Mouse (Mus musculus): Measurements from ENCODE around the gene Eif2b1. TPM values are rescaled to one million over a fixed set of nuclear protein-coding genes. Genes with fewer than 3 reads are reported as not detected.
"Not testable (repeated sequence)": the region's sequence is repeated elsewhere in the genome, so short reads cannot be mapped to it uniquely, and the experiment has no call there.

Eif2b1 gene
- polyA plus RNA-seq, 1 experiment from 2014 or later: 61.7 TPM

- not testable (repeated sequence) for H3K9ac ChIP-seq; H3K4me3 ChIP-seq; H3K27me3 ChIP-seq (replicated peaks); H3K9me3 ChIP-seq (replicated peaks); H3K27ac ChIP-seq (ENCODE audit: poor library complexity, severe bottlenecking); H3K4me2 ChIP-seq; ATAC-seq (ENCODE audit: insufficient number of reproducible peaks, low FRiP score)
- Histone ChIP-seq H3K36me3 (peaks cover 49% of the 10 kb centered on the region), H3K4me1 (replicated peaks) (peaks cover 11% of the 10 kb centered on the region)
- 86% methylated on average over 4 of the region's 4 CpGs for WGBS
Measured at GRCm38 (mm10) chr5:124550737-124551136, 28.2 kb downstream of the Eif2b1 start.

DNA sequence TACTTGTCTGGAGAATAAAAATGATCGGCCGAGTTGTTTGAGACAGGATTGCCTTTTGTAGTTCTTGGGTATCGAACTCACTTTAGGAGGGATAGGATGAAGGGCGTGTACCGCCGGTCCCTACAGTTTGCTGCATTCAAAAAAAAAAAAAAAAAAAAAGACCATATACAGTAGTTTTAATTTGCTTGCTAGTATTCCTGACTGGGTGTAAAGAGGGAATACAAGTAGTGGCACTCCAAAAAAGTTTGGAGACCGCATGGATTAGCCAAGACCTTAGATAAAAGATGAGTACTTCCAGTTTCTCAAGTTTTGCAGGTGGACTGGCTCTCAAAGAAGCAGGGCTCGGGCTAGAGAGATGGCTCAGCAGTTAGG is 37.3 kb downstream of the Eif2b1 start:
- Histone ChIP-seq H3K27me3 (replicated peaks) (no peaks in the 10 kb centered on the region), H3K4me2 (peak overlapping the region; percentile 80), H3K9ac (peak overlapping the region; percentile 94), H3K36me3 (peaks cover 39% of the 10 kb centered on the region), H3K4me3 (peak overlapping the region; percentile 87), H3K9me3 (replicated peaks) (no peaks in the 10 kb centered on the region), H3K4me1 (replicated peaks) (peaks cover 17% of the 10 kb centered on the region), H3K27ac (ENCODE audit: poor library complexity, severe bottlenecking) (no peak overlapping the region)
- ATAC-seq (ENCODE audit: insufficient number of reproducible peaks, low FRiP score): no peak
- 8% methylated on average over 8 of the region's 8 CpGs for WGBS

DNA sequence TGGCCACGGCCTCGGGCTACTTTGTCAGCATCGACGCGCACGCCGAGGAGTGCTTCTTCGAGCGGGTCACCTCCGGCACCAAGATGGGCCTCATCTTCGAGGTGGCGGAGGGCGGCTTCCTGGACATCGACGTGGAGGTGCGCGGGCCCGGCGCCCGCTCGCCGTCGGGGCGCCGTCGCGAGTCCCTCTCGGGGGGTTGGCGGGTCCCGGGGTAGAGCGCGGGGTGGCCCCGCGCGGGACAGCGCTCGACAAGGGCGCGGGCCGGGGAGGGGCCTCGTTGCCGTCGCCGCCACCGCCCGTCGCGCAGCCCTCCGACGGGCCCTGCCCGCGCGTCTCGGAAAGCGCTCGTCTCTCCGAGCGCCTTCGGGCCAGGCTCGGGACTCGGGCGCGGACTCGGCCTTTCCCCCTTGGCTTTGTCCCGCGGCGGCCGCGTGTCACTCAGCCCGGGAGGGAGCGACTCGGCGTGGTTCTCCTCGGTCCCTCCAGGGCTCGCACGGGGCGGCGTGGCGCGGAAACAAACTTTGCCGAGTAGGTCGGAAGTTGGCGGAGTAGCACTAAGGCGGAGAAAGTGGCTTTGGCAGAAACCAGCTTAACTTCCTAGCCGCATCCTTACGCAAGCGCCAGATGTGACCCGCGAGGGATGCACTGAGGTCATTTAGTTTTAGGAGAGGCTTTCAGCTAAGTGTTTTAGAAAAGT is 37.9 kb downstream of the Eif2b1 start:
- Histone ChIP-seq H3K27ac (ENCODE audit: poor library complexity, severe bottlenecking) (peak overlapping the region; percentile 92), H3K9me3 (replicated peaks) (no peaks in the 10 kb centered on the region), H3K9ac (peak overlapping the region; percentile 94), H3K4me1 (replicated peaks) (peaks cover 18% of the 10 kb centered on the region), H3K4me2 (peak overlapping the region; percentile 80), H3K36me3 (peaks cover 33% of the 10 kb centered on the region), H3K27me3 (replicated peaks) (no peaks in the 10 kb centered on the region), H3K4me3 (peak overlapping the region; percentile 87)
- peak; percentile 80 for ATAC-seq (ENCODE audit: insufficient number of reproducible peaks, low FRiP score)
- WGBS: 2% methylated on average over 55 of the region's 89 CpGs

- peak within 1 kb of the TSS; percentile 80 for H3K4me2 ChIP-seq
- H3K4me3 ChIP-seq: peak within 1 kb of the TSS; percentile 87
- peak within 1 kb of the TSS; percentile 94 for H3K9ac ChIP-seq
- no peaks in the 10 kb centered on the region for H3K9me3 ChIP-seq (replicated peaks)
- H3K27ac ChIP-seq (ENCODE audit: poor library complexity, severe bottlenecking): peak within 1 kb of the TSS; percentile 92
- peaks cover 27% of the 10 kb centered on the region for H3K36me3 ChIP-seq
- peak; percentile 93 for ATAC-seq (ENCODE audit: insufficient number of reproducible peaks, low FRiP score)
- under 1% methylated on average over 35 of the region's 35 CpGs for WGBS
- H3K27me3 ChIP-seq (replicated peaks): no peaks in the 10 kb centered on the region
- peaks cover 18% of the 10 kb centered on the region for H3K4me1 ChIP-seq (replicated peaks)
Measured at GRCm38 (mm10) chr5:124540383-124540786, 38.5 kb downstream of the Eif2b1 start, which contains the start of gene Tmed2. Gene Tmed2 (plus strand): TSS chr5:124540695.

GRCm38 (mm10) chr5:124539905-124540304 is 39.0 kb downstream of the Eif2b1 start:
- no peak for ATAC-seq (ENCODE audit: insufficient number of reproducible peaks, low FRiP score)
- Histone ChIP-seq H3K4me3 (peak overlapping the region; percentile 87), H3K36me3 (peaks cover 22% of the 10 kb centered on the region), H3K27ac (ENCODE audit: poor library complexity, severe bottlenecking) (peak overlapping the region; percentile 13; the same call in 1 of the 2 replicates), H3K27me3 (replicated peaks) (no peaks in the 10 kb centered on the region), H3K4me1 (replicated peaks) (peaks cover 19% of the 10 kb centered on the region), H3K9ac (no peak overlapping the region), H3K4me2 (peak overlapping the region; percentile 55), H3K9me3 (replicated peaks) (no peaks in the 10 kb centered on the region)
- WGBS: 72% methylated on average over 4 of the region's 4 CpGs

- Histone ChIP-seq H3K4me2 (no peak overlapping the region), H3K27me3 (replicated peaks) (no peaks in the 10 kb centered on the region), H3K4me1 (replicated peaks) (peaks cover 21% of the 10 kb centered on the region), H3K9ac (no peak overlapping the region), H3K27ac (ENCODE audit: poor library complexity, severe bottlenecking) (peak overlapping the region; percentile 5; the same call in 1 of the 2 replicates), H3K36me3 (peaks cover 14% of the 10 kb centered on the region), H3K9me3 (replicated peaks) (no peaks in the 10 kb centered on the region), H3K4me3 (no peak overlapping the region)
- 75% methylated on average over 16 of the region's 16 CpGs for WGBS
- no peak for ATAC-seq (ENCODE audit: insufficient number of reproducible peaks, low FRiP score)
Measured at GRCm38 (mm10) chr5:124538813-124539792, 39.8 kb downstream of the Eif2b1 start.

GRCm38 (mm10) chr5:124536776-124537175 is 42.2 kb downstream of the Eif2b1 start:
- no peaks in the 10 kb centered on the region for H3K27me3 ChIP-seq (replicated peaks)
- H3K36me3 ChIP-seq: no peaks in the 10 kb centered on the region
- peak overlapping the region; percentile 63 for H3K4me2 ChIP-seq
- H3K9me3 ChIP-seq (replicated peaks): no peaks in the 10 kb centered on the region
- H3K4me3 ChIP-seq: peak overlapping the region; percentile 28
- peak; percentile 10; the same call in 1 of the 2 replicates for ATAC-seq (ENCODE audit: insufficient number of reproducible peaks, low FRiP score)
- 2% methylated on average over 17 of the region's 17 CpGs for WGBS
- H3K27ac ChIP-seq (ENCODE audit: poor library complexity, severe bottlenecking): peak overlapping the region; percentile 80
- peak overlapping the region; percentile 63 for H3K9ac ChIP-seq
- peaks cover 19% of the 10 kb centered on the region for H3K4me1 ChIP-seq (replicated peaks)

GRCm38 (mm10) chr5:124535016-124535415 is 43.9 kb downstream of the Eif2b1 start:
- no peak overlapping the region for H3K27ac ChIP-seq (ENCODE audit: poor library complexity, severe bottlenecking)
- WGBS: 47% methylated on average over 5 of the region's 5 CpGs

GRCm38 (mm10) chr5:124532451-124532850 is 46.5 kb downstream of the Eif2b1 start:
- Histone ChIP-seq H3K9me3 (replicated peaks) (no peaks in the 10 kb centered on the region), H3K4me1 (replicated peaks) (peaks cover 46% of the 10 kb centered on the region), H3K27me3 (replicated peaks) (no peaks in the 10 kb centered on the region), H3K36me3 (no peaks in the 10 kb centered on the region), H3K9ac (no peak overlapping the region), H3K27ac (ENCODE audit: poor library complexity, severe bottlenecking) (peak overlapping the region; percentile 56), H3K4me3 (no peak overlapping the region), H3K4me2 (peak overlapping the region; percentile 24; the same call in 1 of the 2 replicates)
- ATAC-seq (ENCODE audit: insufficient number of reproducible peaks, low FRiP score): peak; percentile 56
- whole genome bisulfite sequencing: 28% methylated on average over 7 of the region's 7 CpGs

More at GRCm38 (mm10) chr5:124535016-124535415, 43.9 kb downstream of the Eif2b1 start:
- Histone ChIP-seq H3K36me3 (no peaks in the 10 kb centered on the region), H3K9me3 (replicated peaks) (no peaks in the 10 kb centered on the region), H3K4me1 (replicated peaks) (peaks cover 25% of the 10 kb centered on the region), H3K9ac (no peak overlapping the region), H3K4me2 (no peak overlapping the region), H3K27me3 (replicated peaks) (no peaks in the 10 kb centered on the region), H3K4me3 (no peak overlapping the region)
- ATAC-seq (ENCODE audit: insufficient number of reproducible peaks, low FRiP score): no peak

DNA sequence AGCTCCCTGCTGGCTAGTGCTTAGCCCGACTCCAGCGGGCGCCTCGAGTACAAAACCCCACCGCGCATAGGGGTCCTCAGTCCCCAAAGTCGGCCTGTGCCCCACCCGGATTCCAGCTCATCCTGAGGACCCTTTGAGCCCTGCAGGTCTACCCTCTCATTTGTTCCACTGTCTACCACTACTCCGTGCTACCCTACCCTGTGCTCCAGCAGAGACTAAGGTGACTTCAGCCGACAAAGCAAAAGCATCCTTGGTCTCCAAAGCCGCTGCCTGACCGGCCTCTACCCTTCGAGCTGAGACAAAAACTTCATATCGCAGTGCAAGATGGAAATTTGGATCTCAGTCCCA is 47.4 kb downstream of the Eif2b1 start:
- Histone ChIP-seq H3K9ac (peak overlapping the region; percentile 90), H3K27me3 (replicated peaks) (no peaks in the 10 kb centered on the region), H3K36me3 (peaks cover 5% of the 10 kb centered on the region; the same call in 1 of the 2 replicates), H3K4me2 (peak overlapping the region; percentile 94), H3K4me1 (replicated peaks) (peaks cover 39% of the 10 kb centered on the region), H3K9me3 (replicated peaks) (no peaks in the 10 kb centered on the region), H3K27ac (ENCODE audit: poor library complexity, severe bottlenecking) (peak overlapping the region; percentile 89), H3K4me3 (peak overlapping the region; percentile 88)
- peak; percentile 13 for ATAC-seq (ENCODE audit: insufficient number of reproducible peaks, low FRiP score)
- 12% methylated on average over 14 of the region's 14 CpGs for WGBS
